Mouse (Mus musculus) R1 (cell line): ENCODE measurements at regions not wholly inside any gene's neighbourhood (a gene's known extent, or its start where the extent isn't known, plus 50 kb on each side); places are given as distances from the start of the nearest gene placed in this dataset.

Source experiments
- DNase-seq: peaks from one replicate; pipeline ENCODE4 v3.0.0-alpha.2; 2018; ENCODE audit warnings: low read depth, low spot score

DNA sequence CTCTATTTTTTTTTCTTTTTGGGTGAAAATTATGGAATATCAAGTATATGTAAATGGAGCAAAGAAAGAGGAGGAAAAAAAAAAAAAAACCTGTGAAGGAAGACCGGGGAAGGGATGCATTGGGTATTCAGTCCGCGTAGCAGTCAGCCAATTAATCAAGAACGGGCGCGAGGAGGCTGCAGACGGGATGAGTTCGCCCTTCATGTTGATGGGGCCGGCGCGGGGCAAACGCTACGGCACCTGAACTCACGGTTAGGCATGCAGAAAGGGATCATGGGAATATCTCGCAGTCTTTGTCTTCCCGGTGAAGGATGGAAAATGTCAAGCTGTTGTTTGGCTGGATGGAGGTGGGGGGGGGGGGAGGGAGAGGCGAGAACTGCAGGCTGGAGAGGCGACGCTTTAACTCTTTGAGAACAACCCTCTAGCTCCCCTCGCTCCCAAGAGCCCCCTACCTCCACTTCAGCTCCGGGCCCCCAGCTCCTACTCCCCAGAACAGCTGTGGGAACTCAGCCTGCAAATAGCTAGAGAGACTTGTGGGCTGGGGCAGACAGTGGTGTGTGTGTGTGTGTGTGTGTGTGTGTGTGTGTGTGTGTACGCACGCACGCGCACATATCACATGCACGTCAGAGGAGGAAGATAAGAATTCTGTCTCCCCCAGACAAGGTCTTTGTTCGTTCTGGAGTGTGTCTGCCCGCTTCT, 210.7 kb downstream of the Gm26897 start:
- no peak for DNase-seq

DNA sequence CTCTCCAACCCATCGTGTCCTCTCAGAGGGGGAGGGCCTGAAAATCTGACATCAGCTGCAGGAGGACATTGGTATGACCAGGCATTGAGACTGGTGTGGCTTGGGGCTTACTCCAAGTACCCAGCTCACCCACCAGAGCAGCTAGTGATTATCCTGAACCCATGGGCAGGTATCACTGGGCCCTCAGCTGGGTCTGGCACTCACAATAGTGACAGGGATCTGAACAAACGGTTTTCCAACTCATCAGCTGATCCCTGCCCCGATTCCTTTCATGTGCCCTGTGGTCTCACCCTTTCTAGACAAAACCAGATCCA, 211.2 kb downstream of the Gm26897 start:
- DNase-seq = no peak

DNA sequence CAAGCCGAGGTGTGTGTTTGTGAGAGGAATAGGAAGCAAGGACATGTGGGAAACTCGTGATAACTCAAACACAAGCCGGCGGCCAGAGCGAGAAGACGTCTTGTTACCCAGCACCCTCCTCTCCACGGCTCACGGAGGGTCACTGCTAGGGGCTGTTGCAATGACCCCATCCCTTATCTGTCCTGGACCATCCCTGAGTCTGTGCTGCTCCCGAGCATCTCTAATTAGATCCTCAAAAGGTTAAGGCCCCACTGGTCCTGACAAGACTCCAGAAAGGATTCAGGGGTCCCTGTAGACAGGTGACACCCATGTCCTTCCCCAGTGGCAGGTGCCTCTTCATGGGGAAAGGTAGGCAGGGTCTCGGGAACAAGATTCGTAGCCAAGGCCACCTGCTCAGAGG, 212.6 kb downstream of the Gm26897 start:
- no peak for DNase-seq

DNA sequence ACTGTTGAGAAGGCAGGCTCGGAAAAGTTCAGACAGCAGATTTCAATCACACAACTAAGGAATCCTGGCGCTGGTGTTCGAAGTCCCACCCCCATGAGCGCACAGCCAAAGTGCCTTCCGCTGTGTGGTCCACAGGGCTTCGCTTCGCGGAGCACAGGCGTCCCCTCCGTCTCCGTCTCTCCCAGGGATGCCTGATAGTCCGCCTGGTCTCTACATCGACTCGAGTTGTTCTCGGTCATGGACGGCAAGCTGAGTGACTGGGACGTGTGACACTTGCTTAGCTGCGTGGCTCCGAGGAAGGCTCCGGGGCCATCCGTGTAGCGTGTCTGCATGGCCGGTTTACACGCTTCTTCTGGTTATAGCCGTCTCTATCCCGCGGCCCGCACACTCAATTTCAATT, 224.0 kb downstream of the Gm26897 start:
- peak; percentile 7 for DNase-seq

DNA sequence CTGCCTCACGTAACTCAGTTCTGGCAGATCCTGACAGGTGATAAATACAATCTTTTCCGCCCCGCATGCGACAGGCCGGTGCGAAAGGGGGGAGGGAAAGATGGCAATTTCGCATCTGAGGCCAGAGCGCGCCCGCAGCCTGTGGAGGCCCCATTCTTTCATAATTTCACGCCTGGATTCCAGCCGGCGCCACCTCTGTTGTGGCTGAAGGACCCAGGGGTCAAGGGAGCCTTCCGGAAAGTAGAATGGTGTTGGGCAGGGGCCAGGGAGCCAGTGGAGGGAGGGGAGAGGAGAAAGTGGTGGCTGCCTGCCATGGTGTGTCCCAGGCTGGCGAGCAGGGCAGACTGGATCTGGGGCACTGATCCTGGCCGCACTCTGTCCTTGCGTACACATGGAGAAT, 224.5 kb downstream of the Gm26897 start:
- DNase-seq = no peak

DNA sequence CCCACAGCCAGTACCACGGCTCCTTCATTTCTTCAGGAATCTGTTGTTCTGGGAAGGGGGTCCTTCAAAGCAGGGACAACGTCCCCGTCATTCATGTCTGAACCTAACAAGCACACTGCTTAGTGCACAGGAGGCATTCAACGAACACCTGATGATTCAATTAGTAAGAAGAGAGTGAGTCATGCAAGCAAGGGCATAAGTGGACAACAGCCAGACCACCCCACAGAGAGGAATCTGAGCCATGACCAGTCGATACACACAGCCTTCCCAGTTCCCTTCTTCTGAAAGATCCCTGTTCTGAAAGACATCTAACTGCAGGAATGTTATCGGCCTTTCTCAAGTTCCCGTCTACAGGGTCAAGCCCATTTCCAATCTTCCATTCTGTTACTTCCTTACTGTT, 231.6 kb downstream of the Gm26897 start:
- no peak for DNase-seq

DNA sequence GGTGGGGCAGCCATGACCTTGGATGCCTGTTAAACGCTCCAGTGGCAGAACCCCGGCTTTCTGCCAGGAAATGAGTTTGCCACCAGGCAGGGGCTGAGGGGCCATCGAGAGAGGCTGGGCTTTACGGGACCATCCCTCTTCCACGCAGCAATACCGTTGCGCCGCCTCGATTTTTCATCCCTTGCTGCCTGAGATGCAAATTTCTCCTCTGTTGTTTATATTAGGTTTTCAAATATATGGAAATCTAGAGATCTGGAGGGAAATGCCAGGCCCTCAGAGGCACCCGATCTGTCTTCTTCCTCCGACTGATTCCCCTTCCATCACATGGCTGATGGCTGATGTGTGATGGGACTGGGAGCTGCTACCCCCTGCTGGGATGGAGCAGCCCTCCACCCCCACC, 234.4 kb downstream of the Gm26897 start:
- DNase-seq = no peak

DNA sequence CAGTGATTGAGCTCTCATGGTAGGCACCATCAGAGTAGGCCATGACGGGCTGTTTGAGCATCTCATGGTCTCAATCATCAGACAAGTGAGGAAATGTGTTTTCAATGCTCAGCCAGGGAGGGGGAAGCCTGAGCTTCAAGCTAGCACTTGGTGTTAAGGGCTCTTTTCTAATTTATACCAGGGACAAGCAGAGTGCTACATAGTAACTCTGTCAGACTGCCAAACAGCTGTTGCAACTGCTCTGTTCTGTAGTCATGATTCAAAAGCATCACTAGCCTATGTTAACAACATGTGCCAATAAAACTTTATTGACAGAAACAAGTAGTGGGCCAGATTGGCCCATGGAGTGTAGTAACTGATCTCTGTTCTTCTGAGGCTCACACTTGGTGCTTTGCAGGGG, 235.0 kb downstream of the Gm26897 start:
- no peak for DNase-seq

DNA sequence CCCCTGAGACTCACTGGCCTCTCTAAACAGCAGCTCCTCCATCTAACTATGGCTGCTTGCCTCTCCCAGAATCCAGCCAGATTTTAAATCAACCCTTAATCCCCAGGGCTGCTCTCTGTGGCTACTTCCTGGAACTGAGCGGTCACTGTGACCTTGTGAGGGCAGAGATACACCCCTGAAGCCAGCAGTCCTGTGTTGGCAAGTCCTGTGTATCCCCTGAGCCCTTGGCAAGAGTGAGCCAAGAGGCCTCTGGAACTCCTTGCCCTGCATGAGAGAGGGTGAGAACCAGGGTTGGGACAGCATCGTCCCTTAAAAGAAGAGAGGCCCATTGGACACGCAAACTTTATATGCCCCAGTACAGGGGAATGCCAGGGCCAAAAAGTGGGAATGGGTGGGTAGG, 237.5 kb downstream of the Gm26897 start:
- no peak for DNase-seq

DNA sequence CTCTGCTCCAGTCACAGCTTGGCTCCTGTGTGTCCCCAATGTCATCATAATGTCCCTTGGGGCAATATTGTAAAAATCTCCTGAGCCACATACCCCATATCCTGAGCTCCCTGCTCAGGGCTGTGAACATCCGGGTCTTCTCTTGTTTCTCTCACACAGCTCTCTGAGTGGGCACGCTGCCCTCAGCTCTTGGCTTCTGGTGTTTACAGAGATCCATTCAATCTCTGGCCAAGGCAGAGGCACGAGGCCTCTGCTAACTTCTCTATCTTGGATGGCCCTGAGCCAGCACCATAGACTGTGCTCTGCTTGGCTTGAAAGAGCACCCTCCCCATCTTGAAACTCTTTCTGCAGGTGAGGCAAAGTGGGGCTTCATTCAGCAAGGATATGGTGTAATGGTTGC, 238.2 kb downstream of the Gm26897 start:
- DNase-seq = no peak

DNA sequence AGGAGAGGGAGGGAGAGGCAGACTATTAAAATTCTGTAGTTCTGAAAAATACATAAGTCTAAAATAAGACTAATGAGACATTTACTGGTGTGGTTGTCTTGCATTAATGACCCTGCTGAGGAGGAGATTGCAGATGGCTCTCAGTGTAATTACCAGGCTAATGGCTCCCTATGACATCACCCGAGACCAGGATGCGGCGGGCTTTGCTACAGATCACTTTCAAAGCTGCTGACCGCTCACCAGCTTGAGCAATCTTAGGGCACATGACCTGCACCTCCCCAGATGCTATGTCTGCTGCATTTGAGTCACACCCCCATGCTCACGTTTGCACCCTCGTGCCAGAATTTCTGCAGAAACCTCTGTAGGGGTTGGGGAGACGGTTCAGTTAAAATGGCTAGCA, 242.0 kb downstream of the Gm26897 start:
- no peak for DNase-seq

DNA sequence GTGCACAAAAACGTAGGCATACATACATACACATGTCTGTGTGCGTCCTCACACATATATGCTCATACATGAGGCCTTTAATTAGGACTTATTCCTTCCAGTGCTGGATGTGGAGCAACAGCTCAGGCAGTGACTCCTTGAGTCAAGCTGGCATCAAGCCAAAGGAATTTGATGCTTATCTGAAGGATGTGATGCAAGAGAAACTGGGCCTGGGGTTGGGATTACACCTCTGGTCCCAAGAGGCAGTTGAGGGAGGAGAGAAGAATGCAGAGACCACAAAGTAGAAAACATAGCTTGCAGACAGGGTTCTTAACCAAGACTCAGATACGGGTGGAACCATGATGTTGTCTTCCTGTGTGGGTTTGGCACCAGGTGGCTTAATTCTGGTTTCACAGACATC, 245.9 kb downstream of the Gm26897 start:
- no peak for DNase-seq

DNA sequence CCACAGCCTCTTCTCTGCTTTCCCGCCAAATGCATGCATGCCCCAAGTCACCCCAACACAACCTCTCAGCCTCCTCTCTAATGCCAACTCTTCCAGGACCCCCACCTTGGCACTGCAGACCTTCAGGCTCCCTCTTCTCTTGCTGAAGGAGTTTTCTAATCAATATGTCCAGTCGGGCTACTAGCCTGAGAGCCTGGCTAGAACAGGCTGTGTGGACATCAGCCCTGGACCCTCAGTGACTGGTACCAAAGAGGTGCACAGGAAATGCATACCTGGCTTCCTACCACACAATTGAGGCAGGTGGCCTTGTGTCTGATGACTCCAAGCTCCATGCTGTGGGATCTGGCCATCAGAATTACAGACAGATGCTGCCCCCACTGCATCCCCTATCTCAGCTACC, 248.4 kb downstream of the Gm26897 start:
- no peak for DNase-seq

DNA sequence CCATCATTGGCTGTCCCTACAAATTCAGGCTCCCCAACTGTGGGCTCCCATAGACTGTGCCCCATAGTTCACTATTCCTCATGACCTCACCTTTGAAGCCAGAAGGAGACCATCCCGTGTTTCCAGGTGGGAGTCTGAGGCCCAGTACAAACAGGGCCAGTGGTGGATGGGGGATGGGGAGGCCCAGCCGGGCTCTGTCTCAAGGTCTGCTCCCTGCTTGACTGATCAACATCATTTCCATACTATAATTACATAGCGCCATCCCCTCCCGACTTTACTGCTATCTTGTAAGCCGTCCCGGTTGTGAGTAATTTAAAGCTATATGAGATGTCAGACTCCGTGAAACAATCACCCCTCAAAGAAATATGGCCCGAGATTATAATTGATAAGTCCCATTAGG, 252.3 kb downstream of the Gm26897 start:
- no peak for DNase-seq

DNA sequence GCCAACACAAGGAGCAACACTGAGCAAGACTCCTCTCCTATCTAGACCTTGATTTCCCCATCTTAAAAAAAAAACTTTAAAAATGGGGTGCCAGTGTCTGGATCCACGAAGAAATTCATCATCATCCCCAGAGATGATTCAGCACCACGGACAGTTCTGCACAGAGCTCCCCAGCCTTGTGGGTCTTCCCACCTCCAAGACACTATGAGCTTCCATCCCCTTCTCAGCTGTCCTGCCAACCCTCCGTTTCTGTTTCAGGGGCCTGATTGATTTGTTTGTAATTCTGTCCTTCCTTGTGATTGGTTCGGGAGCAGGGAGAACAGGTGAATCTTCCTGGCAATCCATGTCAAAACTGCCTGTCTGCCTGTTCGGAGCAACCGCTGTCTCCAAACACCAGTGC, 253.3 kb downstream of the Gm26897 start:
- peak; percentile 48 for DNase-seq

DNA sequence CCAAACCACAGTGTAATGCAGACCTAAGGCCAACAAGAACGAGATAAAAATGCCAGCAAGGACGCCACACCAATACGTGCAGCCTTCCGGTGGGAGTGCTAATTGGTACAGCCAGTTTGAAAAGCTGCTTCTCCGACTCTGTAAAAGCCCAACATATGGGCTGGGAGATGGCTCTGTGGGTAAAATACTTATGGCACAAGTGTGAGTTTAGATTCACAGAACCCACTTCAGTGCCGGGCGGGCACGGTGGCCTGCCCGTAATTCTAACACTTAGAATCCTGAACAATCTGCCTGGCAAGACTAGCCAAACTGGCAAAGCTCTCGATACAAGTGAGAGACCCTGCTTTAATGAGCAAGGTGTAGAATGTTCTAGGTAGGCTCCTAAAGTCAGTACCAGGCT, 258.1 kb downstream of the Gm26897 start:
- DNase-seq = no peak

DNA sequence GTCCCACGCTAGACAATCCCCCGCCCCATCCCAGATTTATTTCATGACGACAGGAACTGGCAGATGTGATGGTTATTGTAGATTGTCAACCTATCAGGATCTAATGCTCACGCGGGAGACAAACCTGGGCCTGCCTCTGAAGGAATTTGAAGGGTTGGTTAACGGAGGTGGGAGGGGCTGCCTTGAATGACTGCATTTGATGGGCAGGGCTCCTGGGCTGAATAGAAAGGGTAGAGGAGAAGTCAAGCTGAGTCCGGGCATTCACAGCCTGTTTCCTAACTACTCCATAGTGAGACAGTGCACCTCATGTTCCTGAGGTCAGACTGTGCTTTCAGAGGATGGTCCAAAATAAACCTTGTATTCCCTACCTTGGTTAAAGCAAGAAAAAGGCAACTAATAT, 259.1 kb downstream of the Cryba4 start:
- peak; percentile 73 for DNase-seq

DNA sequence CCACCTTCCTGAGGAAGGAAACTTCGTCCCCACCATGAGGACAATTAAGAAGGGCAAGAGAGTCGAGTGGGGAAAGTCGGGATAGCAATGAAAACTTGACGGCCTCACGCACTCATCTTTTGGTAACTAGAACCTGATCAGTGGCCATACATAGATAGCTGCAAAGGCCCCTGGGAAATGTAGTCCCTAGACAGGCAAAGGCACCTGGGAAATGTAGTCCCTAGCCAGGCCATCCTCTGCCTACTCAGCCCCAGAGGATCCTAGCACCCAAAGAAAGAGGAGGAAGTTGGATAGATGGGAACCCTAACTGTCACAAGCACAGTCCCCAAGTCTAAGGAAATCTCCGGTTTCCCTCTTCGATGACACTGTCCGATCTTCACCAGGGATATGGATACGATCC, 258.4 kb downstream of the Cryba4 start:
- DNase-seq = peak; percentile 27

DNA sequence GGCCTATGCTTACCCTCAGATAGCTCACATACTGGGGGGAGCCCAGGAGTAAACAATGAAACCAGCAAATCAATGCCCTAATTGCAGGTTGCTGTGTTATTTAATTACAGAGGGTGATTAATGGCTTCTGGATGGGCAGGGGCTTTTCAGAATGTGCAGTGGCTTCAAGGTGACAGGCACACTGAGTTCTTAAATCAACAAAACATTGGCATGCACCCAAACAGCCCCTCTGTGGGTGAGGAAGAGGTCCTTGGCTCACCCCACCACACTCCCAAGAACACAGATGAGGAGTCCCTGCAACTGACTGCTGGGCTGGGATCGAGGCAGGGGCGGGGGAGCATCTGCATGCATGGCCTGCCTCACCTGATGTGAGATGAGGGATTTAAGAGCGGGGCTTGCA, 255.5 kb downstream of the Cryba4 start:
- no peak for DNase-seq

DNA sequence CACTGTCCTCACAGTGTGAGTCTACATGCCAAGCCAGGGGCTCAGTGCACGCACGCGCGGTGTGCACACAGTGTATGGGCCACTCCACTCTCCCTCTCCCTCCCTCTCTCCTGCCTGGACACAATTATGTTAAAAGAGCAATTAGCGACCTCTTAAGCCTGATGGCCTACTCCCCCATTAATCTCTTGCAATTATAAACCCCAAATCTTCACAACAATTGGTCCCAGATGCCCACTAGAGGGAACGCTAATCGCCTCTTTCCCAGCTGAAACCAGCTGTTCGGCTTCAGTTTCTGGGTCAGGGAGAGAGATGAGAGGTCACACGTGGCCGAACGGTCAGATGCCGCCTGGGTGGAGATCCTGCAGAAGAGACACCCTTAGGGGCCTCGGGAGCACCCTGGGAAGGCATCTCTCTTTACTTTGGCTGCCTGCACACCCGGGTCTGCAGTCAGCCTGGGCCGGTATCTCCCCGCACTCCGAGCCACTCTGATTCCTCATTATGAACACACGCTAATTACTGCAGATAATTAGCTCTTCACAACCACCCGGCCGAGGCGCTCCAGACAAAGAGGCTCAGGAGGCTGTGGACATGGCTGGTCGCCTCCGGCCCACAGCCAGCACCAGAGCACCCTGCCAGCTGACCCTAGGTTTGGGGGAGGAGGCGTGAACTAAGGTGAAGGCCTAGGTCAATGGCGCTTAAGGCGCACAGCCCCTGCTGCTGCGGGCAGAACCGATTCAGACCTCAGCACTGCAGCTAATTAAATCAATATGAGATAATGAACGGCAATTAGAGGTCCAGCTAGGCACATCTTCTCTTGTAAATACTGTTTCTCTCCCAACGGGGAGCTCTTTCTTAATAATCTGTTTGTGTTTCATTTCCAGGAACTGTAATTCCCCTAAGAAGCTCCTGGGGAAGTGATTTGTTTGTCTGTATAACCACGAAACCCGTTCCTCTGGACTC, 250.3 kb downstream of the Cryba4 start:
- peak; percentile 19 for DNase-seq

DNA sequence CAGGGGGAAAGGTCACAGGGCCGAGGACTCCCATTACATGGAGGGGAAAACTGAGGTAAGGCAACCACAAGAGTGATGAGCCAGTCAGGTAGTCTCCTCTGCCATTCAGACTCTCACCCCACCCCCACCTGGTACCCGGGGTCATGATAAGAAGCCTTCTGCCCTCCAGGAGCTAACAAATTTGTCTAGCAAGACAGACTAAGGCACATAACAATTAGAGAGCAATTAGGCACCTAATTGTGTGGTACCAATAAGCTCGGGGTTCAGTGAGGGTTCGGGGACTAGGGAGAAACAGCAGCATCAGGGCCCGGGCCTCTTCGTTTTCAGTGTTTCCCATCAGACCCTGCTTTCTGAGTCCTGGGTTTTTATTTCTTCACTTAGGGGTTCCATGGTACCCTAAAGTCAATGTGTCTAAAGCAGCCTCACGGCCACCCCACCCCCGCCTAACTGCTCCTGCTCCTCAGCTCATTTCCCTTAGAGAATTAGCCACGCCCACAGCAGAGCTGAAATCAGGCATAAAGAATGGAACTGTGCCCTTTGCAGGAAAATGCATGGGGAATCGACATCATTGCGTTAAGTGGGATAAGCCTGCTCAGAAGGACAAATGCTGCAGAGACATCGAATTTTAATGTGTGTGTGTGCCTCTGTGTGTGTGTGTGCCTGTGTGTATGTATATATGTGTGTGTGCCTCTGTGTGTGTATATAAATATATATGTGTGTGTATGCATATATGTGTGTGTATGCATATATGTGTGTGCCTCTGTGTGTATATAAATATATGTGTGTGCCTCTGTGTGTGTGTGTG, 249.3 kb downstream of the Cryba4 start:
- DNase-seq = no peak

DNA sequence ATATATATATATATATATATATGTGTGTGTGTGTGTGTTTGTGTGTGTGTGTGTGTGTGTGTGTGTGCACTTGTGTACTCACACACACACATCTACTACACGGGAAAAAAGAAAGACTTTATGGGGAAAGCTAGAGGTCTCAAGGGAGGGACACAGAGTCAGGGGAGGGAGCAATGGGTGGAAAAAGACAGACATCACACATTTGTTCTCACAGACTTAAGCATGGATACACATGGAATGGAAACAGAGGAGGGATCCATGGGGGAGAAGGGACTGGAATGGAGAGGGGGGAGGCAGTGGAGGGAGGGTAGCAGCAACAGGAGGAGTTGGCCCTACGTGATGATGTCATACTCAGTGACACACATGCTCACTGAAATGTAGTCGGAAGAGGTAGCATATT, 248.3 kb downstream of the Cryba4 start:
- DNase-seq = no peak
